ENCODE assay signal across 8 mouse cellular contexts in genomic region chr19:6987904-6988285, GRCm38 (mm10). TPM values are rescaled to one million over a fixed set of nuclear protein-coding genes. Genes with fewer than 3 reads are reported as not detected.
A peak's percentile ranks its signal among the peaks of the same experiment; 100 is the strongest.
DNase-seq lines count a peak whose midpoint lies in the region; ATAC-seq and TF ChIP-seq lines count a peak whose summit lies in the region.

No protein-coding gene starts in this region.

- WGBS in heart, embryonic 15.5 days, result 5% methylated on average over 8 of the region's 8 CpGs
- WGBS in forebrain, embryonic 15.5 days, result 5% methylated on average over 8 of the region's 8 CpGs
- WGBS in liver, postnatal 0 days (ENCODE audit: insufficient replicate concordance), result 9% methylated on average over 8 of the region's 8 CpGs

- peak overlapping the region; percentile 96 for H3K9ac ChIP-seq in heart, embryonic 15.5 days
- peak overlapping the region; percentile 74 for H3K9ac ChIP-seq in forebrain, embryonic 15.5 days (replicated peaks)
- H3K9ac ChIP-seq in liver, postnatal 0 days (replicated peaks), result peak overlapping the region; percentile 75

- peak overlapping the region; percentile 73 for H3K4me2 ChIP-seq in heart, embryonic 15.5 days
- H3K4me2 ChIP-seq in forebrain, embryonic 15.5 days (replicated peaks), result peak overlapping the region; percentile 75
- H3K4me2 ChIP-seq in liver, postnatal 0 days (ENCODE audit: low read depth, low read length), result peak overlapping the region; percentile 98

- no peaks in the 10 kb centered on the region for H3K27me3 ChIP-seq in heart, embryonic 15.5 days
- no peaks in the 10 kb centered on the region for H3K27me3 ChIP-seq in G1E (ENCODE audit: insufficient read depth, low read length)
- no peaks in the 10 kb centered on the region for H3K27me3 ChIP-seq in forebrain, embryonic 15.5 days
- no peaks in the 10 kb centered on the region for H3K27me3 ChIP-seq in liver, postnatal 0 days (ENCODE audit: insufficient read depth, low read length)

- DNase-seq in heart, adult 8-10 months (ENCODE audit: low spot score), result no peak
- DNase-seq in G1E (ENCODE audit: low spot score), result no peak
- peak; percentile 24 for DNase-seq in liver, postnatal 0 days
- no peak for DNase-seq in urinary bladder, postnatal 4 days (ENCODE audit: low spot score in 2 of 2)
- DNase-seq in kidney, adult 11 months, result no peak
- no peak for DNase-seq in kidney, postnatal 4 days

- H3K4me1 ChIP-seq in heart, embryonic 15.5 days (replicated peaks), result peaks cover 31% of the 10 kb centered on the region
- peaks cover 56% of the 10 kb centered on the region for H3K4me1 ChIP-seq in G1E (ENCODE audit: insufficient read depth, low read depth, low read length)
- peaks cover 29% of the 10 kb centered on the region for H3K4me1 ChIP-seq in forebrain, embryonic 15.5 days
- H3K4me1 ChIP-seq in liver, postnatal 0 days (ENCODE audit: insufficient read depth), result peaks cover 31% of the 10 kb centered on the region

- TF ChIP-seq EP300 in liver, postnatal 0 days (IDR thresholded peaks at IDR 0.05; ENCODE audit: low read depth), result no peak

- ATAC-seq in heart, embryonic 15.5 days (replicated peaks; ENCODE audit: insufficient number of reproducible peaks, insufficient read depth, low FRiP score, low read depth), result peak; percentile 4; the same call in 1 of the 2 replicates
- no peak for ATAC-seq in G1E (ENCODE audit: extremely low read depth, insufficient number of reproducible peaks, low FRiP score, poor library complexity, severe bottlenecking)
- no peak for ATAC-seq in forebrain, embryonic 15.5 days (replicated peaks)
- ATAC-seq in liver, postnatal 0 days, result no peak

- peaks cover 25% of the 10 kb centered on the region for H3K36me3 ChIP-seq in heart, embryonic 15.5 days
- H3K36me3 ChIP-seq in G1E (replicated peaks), result peaks cover 50% of the 10 kb centered on the region
- H3K36me3 ChIP-seq in forebrain, embryonic 15.5 days, result 0 out of 2 replicates have a peak, but pooled peaks cover 9% of the 10 kb centered on the region
- H3K36me3 ChIP-seq in liver, postnatal 0 days (replicated peaks; ENCODE audit: insufficient read depth, low read length), result peaks cover 16% of the 10 kb centered on the region; the same call in 1 of the 2 replicates

- H3K9me3 ChIP-seq in heart, embryonic 15.5 days (replicated peaks), result no peaks in the 10 kb centered on the region
- no peaks in the 10 kb centered on the region for H3K9me3 ChIP-seq in G1E (replicated peaks)
- H3K9me3 ChIP-seq in forebrain, embryonic 15.5 days, result no peaks in the 10 kb centered on the region
- no peaks in the 10 kb centered on the region for H3K9me3 ChIP-seq in liver, postnatal 0 days (ENCODE audit: low read length)

- no peak for TF ChIP-seq CTCF in G1E (IDR thresholded peaks at IDR 0.05; ENCODE audit: low read depth, low read length)
- no peak for TF ChIP-seq CTCF in liver, postnatal 0 days (IDR thresholded peaks at IDR 0.05; ENCODE audit: low read depth)

- H3K4me3 ChIP-seq in heart, embryonic 15.5 days, result peak overlapping the region; percentile 84
- peak overlapping the region; percentile 88 for H3K4me3 ChIP-seq in G1E (ENCODE audit: low read depth, low read length)
- H3K4me3 ChIP-seq in forebrain, embryonic 15.5 days, result peak overlapping the region; percentile 79
- H3K4me3 ChIP-seq in liver, postnatal 0 days (ENCODE audit: low read depth, low read length), result peak overlapping the region; percentile 77

- H3K27ac ChIP-seq in heart, embryonic 15.5 days, result peak overlapping the region; percentile 99
- H3K27ac ChIP-seq in forebrain, embryonic 15.5 days (replicated peaks), result peak overlapping the region; percentile 66
- peak overlapping the region; percentile 48; the same call in 1 of the 2 replicates for H3K27ac ChIP-seq in liver, postnatal 0 days (ENCODE audit: low read depth)

RNA-seq across cellular contexts. Expression of gene Vegfb, which starts 0.4 kb away (rescaled TPM):
- polyA plus RNA-seq in heart, embryonic 15.5 days (2015; fragmentation: Nextera tagmentation; extraction: Ambion mirVana), result 133 and 149 TPM in 2 replicates
- 100 to 1,000 TPM; 488 to 525 (median 495) TPM for total RNA-seq in heart, adult 8-10 months (2022)
- total RNA-seq in G1E (2014; fragmentation: Nextera tagmentation) (29.6 and 41.0 TPM in 2 replicates), G1E (2017) (18.5 and 20.2 TPM in 2 replicates)
- 92.6 and 118 TPM in 2 replicates for polyA plus RNA-seq in G1E (2012)
- polyA plus RNA-seq in forebrain, embryonic 15.5 days (2015; fragmentation: Nextera tagmentation; extraction: Ambion mirVana), result 41.0 and 46.7 TPM in 2 replicates
- polyA plus RNA-seq in liver, postnatal 0 days (2015; fragmentation: Nextera tagmentation; extraction: Ambion mirVana), result 11.9 and 13.7 TPM in 2 replicates

RNA-seq across cellular contexts. Expression of gene Dnajc4, which starts 4.5 kb away (rescaled TPM):
- 37.9 and 39.1 TPM in 2 replicates for polyA plus RNA-seq in heart, embryonic 15.5 days (2015; fragmentation: Nextera tagmentation; extraction: Ambion mirVana)
- 10 to 100 TPM; 48.7 to 62.9 (median 53.7) TPM for total RNA-seq in heart, adult 8-10 months (2022)
- total RNA-seq in G1E (2014; fragmentation: Nextera tagmentation) (29.4 and 29.5 TPM in 2 replicates), G1E (2017) (11.6 and 14.4 TPM in 2 replicates)
- 23.9 and 24.3 TPM in 2 replicates for polyA plus RNA-seq in G1E (2012)
- polyA plus RNA-seq in forebrain, embryonic 15.5 days (2015; fragmentation: Nextera tagmentation; extraction: Ambion mirVana), result 20.3 and 22.8 TPM in 2 replicates
- 10.9 and 11.2 TPM in 2 replicates for polyA plus RNA-seq in liver, postnatal 0 days (2015; fragmentation: Nextera tagmentation; extraction: Ambion mirVana)

RNA-seq across cellular contexts. Expression of gene Fkbp2, which starts 7.6 kb away (rescaled TPM):
- 77.0 and 91.2 TPM in 2 replicates for polyA plus RNA-seq in heart, embryonic 15.5 days (2015; fragmentation: Nextera tagmentation; extraction: Ambion mirVana)
- total RNA-seq in heart, adult 8-10 months (2022), result 10 to 100 TPM; 17.2 to 23.1 (median 20.9) TPM
- total RNA-seq in G1E (2014; fragmentation: Nextera tagmentation), result 72.6 and 120 TPM in 2 replicates
- total RNA-seq in G1E (2017), result 58.8 and 72.0 TPM in 2 replicates
- 170 and 201 TPM in 2 replicates for polyA plus RNA-seq in G1E (2012)
- 83.7 and 90.9 TPM in 2 replicates for polyA plus RNA-seq in forebrain, embryonic 15.5 days (2015; fragmentation: Nextera tagmentation; extraction: Ambion mirVana)
- polyA plus RNA-seq in liver, postnatal 0 days (2015; fragmentation: Nextera tagmentation; extraction: Ambion mirVana), result 78.5 and 79.0 TPM in 2 replicates

RNA-seq across cellular contexts. Expression of gene Nudt22, which starts 8.0 kb away (rescaled TPM):
- polyA plus RNA-seq in heart, embryonic 15.5 days (2015; fragmentation: Nextera tagmentation; extraction: Ambion mirVana), result 29.9 TPM in 2 replicates
- total RNA-seq in heart, adult 8-10 months (2022), result 10 to 100 TPM; 26.8 to 34.4 (median 29.9) TPM
- total RNA-seq in G1E (2014; fragmentation: Nextera tagmentation) (16.6 and 30.0 TPM in 2 replicates), G1E (2017) (17.8 and 21.0 TPM in 2 replicates)
- polyA plus RNA-seq in G1E (2012), result 19.2 and 23.9 TPM in 2 replicates
- 18.1 and 18.2 TPM in 2 replicates for polyA plus RNA-seq in forebrain, embryonic 15.5 days (2015; fragmentation: Nextera tagmentation; extraction: Ambion mirVana)
- polyA plus RNA-seq in liver, postnatal 0 days (2015; fragmentation: Nextera tagmentation; extraction: Ambion mirVana), result 11.6 and 14.5 TPM in 2 replicates

RNA-seq across cellular contexts. Expression of gene Trpt1, which starts 8.0 kb away (rescaled TPM):
- 17.4 and 18.0 TPM in 2 replicates for polyA plus RNA-seq in heart, embryonic 15.5 days (2015; fragmentation: Nextera tagmentation; extraction: Ambion mirVana)
- 10 to 100 TPM; 26.1 to 30.5 (median 27.3) TPM for total RNA-seq in heart, adult 8-10 months (2022)
- total RNA-seq in G1E (2014; fragmentation: Nextera tagmentation) (2.6 and 6.1 TPM in 2 replicates), G1E (2017) (1.6 and 2.7 TPM in 2 replicates)
- 1.2 TPM in 2 replicates for polyA plus RNA-seq in G1E (2012)
- polyA plus RNA-seq in forebrain, embryonic 15.5 days (2015; fragmentation: Nextera tagmentation; extraction: Ambion mirVana), result 14.8 and 16.0 TPM in 2 replicates
- 2.9 and 4.1 TPM in 2 replicates for polyA plus RNA-seq in liver, postnatal 0 days (2015; fragmentation: Nextera tagmentation; extraction: Ambion mirVana)

Comparison
In these comparisons a context has a peak if more than half of its experiments do, and no peak if none do; other contexts are left out.
1. H3K27ac ChIP-seq: peak in every context shown above with its lines; median percentile 99 in heart, embryonic 15.5 days; 66 in forebrain, embryonic 15.5 days; 48 in liver, postnatal 0 days.